ENCODE assay signal across 8 mouse cellular contexts in the genomic region with DNA sequence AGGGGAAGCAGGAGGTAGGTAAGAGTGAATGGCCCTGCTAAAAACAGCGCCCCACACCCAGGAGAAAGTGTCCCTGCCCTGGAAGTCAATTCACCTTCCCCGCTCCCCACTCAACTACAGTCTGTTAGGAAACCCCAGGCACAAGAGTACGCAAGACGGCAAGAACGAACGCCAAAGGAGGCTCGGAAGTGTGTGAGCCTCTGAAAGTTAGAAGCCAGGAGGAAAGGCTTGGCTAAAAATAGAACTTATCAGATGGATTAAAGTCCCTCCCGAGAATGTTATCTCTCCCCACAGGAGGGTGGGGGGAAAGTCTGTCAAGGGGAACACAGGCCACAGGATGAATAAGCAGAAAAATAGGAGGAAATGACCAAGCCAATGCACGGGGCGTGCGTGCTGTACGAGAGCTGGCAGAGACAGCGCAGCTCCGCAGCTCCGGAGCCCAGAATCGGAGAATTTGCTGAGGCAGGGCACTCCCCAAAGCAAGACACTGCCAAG. TPM values are rescaled to one million over a fixed set of nuclear protein-coding genes. Genes with fewer than 3 reads are reported as not detected.
A peak's percentile ranks its signal among the peaks of the same experiment; 100 is the strongest.
DNase-seq lines count a peak whose midpoint lies in the region; ATAC-seq and TF ChIP-seq lines count a peak whose summit lies in the region.

No protein-coding gene starts in this region.

- peak; percentile 49 for DNase-seq in gastrocnemius, adult 2 months
- DNase-seq in gastrocnemius, postnatal 4 days (ENCODE audit: low spot score in 2 of 2): no peak
- DNase-seq in embryo, embryonic 10 days (ENCODE audit: low spot score): peak; percentile 75
- peak; percentile 37 for DNase-seq in lung, postnatal 36 days
- no peak for DNase-seq in layer of hippocampus, adult 11-12 months (ENCODE audit: low spot score)

- H3K4me1 ChIP-seq in heart, embryonic 13.5 days: peaks cover 31% of the 10 kb centered on the region
- peaks cover 27% of the 10 kb centered on the region; the same call in 1 of the 2 replicates for H3K4me1 ChIP-seq in kidney, embryonic 16.5 days (ENCODE audit: insufficient read depth, low read length)
- H3K4me1 ChIP-seq in stomach, embryonic 15.5 days: peaks cover 14% of the 10 kb centered on the region

- TF ChIP-seq CTCF in gastrocnemius, adult 2 months (IDR thresholded peaks at IDR 0.05): no peak

- peak overlapping the region; percentile 78 for H3K4me2 ChIP-seq in heart, embryonic 13.5 days
- H3K4me2 ChIP-seq in kidney, embryonic 16.5 days (replicated peaks; ENCODE audit: low read depth, low read length): peak overlapping the region; percentile 70
- H3K4me2 ChIP-seq in stomach, embryonic 15.5 days: peak overlapping the region; percentile 57

- under 1% methylated on average over 16 of the region's 16 CpGs for WGBS in heart, embryonic 13.5 days
- WGBS in kidney, embryonic 16.5 days: under 1% methylated on average over 16 of the region's 16 CpGs
- WGBS in stomach, embryonic 15.5 days: 0% methylated on average over 16 of the region's 16 CpGs

- H3K27me3 ChIP-seq in heart, embryonic 13.5 days (replicated peaks): peaks cover 5% of the 10 kb centered on the region; the same call in 1 of the 2 replicates
- peaks cover 8% of the 10 kb centered on the region for H3K27me3 ChIP-seq in kidney, embryonic 16.5 days (ENCODE audit: insufficient read depth, low read length)
- no peaks in the 10 kb centered on the region for H3K27me3 ChIP-seq in stomach, embryonic 15.5 days (replicated peaks)

- H3K9ac ChIP-seq in heart, embryonic 13.5 days: peak overlapping the region; percentile 75
- H3K9ac ChIP-seq in kidney, embryonic 16.5 days (replicated peaks; ENCODE audit: low read length): peak overlapping the region; percentile 55
- peak overlapping the region; percentile 7; the same call in 1 of the 2 replicates for H3K9ac ChIP-seq in stomach, embryonic 15.5 days

- no peaks in the 10 kb centered on the region for H3K36me3 ChIP-seq in heart, embryonic 13.5 days
- H3K36me3 ChIP-seq in kidney, embryonic 16.5 days (ENCODE audit: insufficient read depth, low read length): no peaks in the 10 kb centered on the region
- H3K36me3 ChIP-seq in stomach, embryonic 15.5 days: no peaks in the 10 kb centered on the region

- H3K9me3 ChIP-seq in heart, embryonic 13.5 days: 0 out of 2 replicates have a peak, but pooled peaks cover under 1% of the 10 kb centered on the region
- no peaks in the 10 kb centered on the region for H3K9me3 ChIP-seq in kidney, embryonic 16.5 days (ENCODE audit: low read length)
- no peaks in the 10 kb centered on the region for H3K9me3 ChIP-seq in stomach, embryonic 15.5 days

- intact Hi-C loops in gastrocnemius, adult 2 months (cut with DNase I): no loop called here

- ATAC-seq in heart, embryonic 13.5 days (ENCODE audit: extremely low read depth, insufficient number of reproducible peaks, low FRiP score, low TSS enrichment): peak; percentile 86
- peak; percentile 73 for ATAC-seq in kidney, embryonic 16.5 days (ENCODE audit: low FRiP score, low TSS enrichment)
- ATAC-seq in stomach, embryonic 15.5 days (ENCODE audit: insufficient read depth, low FRiP score, low read depth): peak; percentile 90

- H3K4me3 ChIP-seq in gastrocnemius, adult 2 months: peak overlapping the region; percentile 64
- H3K4me3 ChIP-seq in heart, embryonic 13.5 days: peak overlapping the region; percentile 49
- H3K4me3 ChIP-seq in kidney, embryonic 16.5 days (ENCODE audit: low read length): peak overlapping the region; percentile 39
- H3K4me3 ChIP-seq in stomach, embryonic 15.5 days (replicated peaks): peak overlapping the region; percentile 28

- peak overlapping the region; percentile 44 for H3K27ac ChIP-seq in gastrocnemius, adult 2 months
- peak overlapping the region; percentile 74 for H3K27ac ChIP-seq in heart, embryonic 13.5 days (replicated peaks)
- peak overlapping the region; percentile 44; the same call in 1 of the 2 replicates for H3K27ac ChIP-seq in kidney, embryonic 16.5 days (ENCODE audit: low read length)
- peak overlapping the region; percentile 76 for H3K27ac ChIP-seq in stomach, embryonic 15.5 days

RNA-seq across cellular contexts. Expression of gene Egln3, which starts 41.0 kb away (rescaled TPM):
- total RNA-seq in gastrocnemius, adult 2 months (2021): 10 to 100 TPM; 27.8 to 73.6 TPM
- total RNA-seq in gastrocnemius, postnatal 4 days (2021): 10 to 100 TPM; 22.0 to 22.9 TPM
- polyA plus RNA-seq in heart, embryonic 13.5 days (2015; fragmentation: Nextera tagmentation; extraction: Ambion mirVana): 7.4 and 9.9 TPM in 2 replicates
- 15.4 and 15.5 TPM in 2 replicates for polyA plus RNA-seq in kidney, embryonic 16.5 days (2015; fragmentation: Nextera tagmentation; extraction: Ambion mirVana)
- polyA plus RNA-seq in stomach, embryonic 15.5 days (2015; fragmentation: Nextera tagmentation; extraction: Ambion mirVana): 52.5 and 53.4 TPM in 2 replicates

Comparison
In these comparisons a context has a peak if more than half of its experiments do, and no peak if none do; other contexts are left out.
1. DNase-seq: peak in gastrocnemius, adult 2 months (single experiment), embryo, embryonic 10 days (single experiment) and lung, postnatal 36 days (single experiment); none in gastrocnemius, postnatal 4 days (0 of 2) and layer of hippocampus, adult 11-12 months (single experiment).
2. H3K9ac ChIP-seq: peak in every context shown above with its lines; median percentile 75 in heart, embryonic 13.5 days; 55 in kidney, embryonic 16.5 days; 7 in stomach, embryonic 15.5 days.
3. Peak in every context shown above with its lines, with median percentiles within 50 percentile points of each other: H3K27ac ChIP-seq, H3K4me3 ChIP-seq, ATAC-seq and H3K4me2 ChIP-seq.